Mouse (Mus musculus): ENCODE data around the gene Nubp2. TPM values are rescaled to one million over a fixed set of nuclear protein-coding genes. Genes with fewer than 3 reads are reported as not detected.

Nubp2 gene
- polyA plus RNA-seq, 1 experiment: 36.7 TPM

DNA sequence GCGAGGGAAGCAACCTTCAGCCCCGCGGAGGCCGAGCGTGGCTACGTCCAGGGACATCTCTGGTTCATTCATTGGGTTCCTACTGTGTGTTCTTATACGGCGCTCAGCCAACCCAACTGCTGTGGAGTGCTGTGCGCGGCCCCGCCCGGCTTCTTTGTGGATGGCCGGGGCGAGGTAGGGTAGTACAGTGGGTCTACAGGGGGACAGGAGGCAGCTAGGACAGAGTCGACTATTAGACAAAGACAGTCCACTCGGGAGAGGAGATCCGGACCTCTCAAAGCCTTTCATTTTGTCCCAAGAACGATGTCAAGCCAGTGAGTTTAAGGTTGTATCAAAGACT is 753 bp upstream of the Nubp2 start:
- 1% methylated on average over 18 of the region's 18 CpGs for WGBS
- Histone ChIP-seq H3K4me3 (replicated peaks; ENCODE audit: extremely low read depth, low read depth, low read length) (peak overlapping the region; percentile 63), H3K4me1 (ENCODE audit: control insufficient read depth, insufficient read depth, low read length) (peaks cover 9% of the 10 kb centered on the region; the same call in 1 of the 2 replicates)
- no peak for DNase-seq
- TF ChIP-seq CTCF (IDR thresholded peaks at IDR 0.05; ENCODE audit: insufficient read depth, low read length): no peak
- no peak for TF ChIP-seq POLR2A (IDR thresholded peaks at IDR 0.05; ENCODE audit: borderline replicate concordance, extremely low read depth, low read depth, low read length)

DNA sequence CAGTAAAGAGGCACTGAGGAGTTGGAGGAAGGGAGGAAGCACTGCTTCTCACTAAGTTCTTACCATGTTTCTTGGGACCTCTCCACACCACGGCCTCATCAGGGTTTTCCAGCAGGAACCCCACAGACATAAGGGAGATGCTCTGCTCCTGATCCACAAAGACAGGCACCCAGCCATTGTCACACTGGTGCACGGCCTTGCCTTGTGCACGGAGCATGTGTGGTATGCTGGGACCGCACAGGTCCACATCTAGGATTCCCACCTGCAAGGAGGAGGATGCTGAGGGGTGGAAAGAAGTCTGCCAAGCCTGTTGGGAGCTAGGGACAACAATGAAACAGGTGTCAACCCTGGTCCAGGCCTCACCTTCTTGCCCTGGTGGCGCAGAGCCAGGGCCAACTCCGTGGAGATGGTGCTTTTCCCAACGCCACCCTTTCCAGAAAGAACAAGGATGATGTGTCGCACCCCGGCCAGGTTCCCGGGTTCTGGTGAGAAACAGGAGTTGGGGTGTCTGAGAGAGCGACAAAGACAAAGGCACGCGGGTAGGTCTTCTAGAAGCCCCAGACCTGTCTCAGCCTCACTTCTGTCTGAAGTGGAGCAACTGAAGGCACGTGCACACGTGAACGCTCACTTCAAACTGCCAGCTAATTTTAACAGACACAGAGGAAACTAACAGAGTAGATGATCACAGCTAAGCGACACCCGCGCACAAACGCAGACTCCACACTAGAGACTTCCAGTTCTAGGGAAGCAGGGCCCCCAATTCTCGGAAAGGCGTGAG is 604 bp downstream of the Nubp2 start:
- Histone ChIP-seq H3K4me1 (ENCODE audit: control insufficient read depth, insufficient read depth, low read length) (peaks cover 9% of the 10 kb centered on the region; the same call in 1 of the 2 replicates), H3K4me3 (replicated peaks; ENCODE audit: extremely low read depth, low read depth, low read length) (peak overlapping the region; percentile 99)
- no peak for DNase-seq
- no peak for TF ChIP-seq POLR2A (IDR thresholded peaks at IDR 0.05; ENCODE audit: borderline replicate concordance, extremely low read depth, low read depth, low read length)
- TF ChIP-seq CTCF (IDR thresholded peaks at IDR 0.05; ENCODE audit: insufficient read depth, low read length): no peak
- WGBS: 20% methylated on average over 22 of the region's 22 CpGs

DNA sequence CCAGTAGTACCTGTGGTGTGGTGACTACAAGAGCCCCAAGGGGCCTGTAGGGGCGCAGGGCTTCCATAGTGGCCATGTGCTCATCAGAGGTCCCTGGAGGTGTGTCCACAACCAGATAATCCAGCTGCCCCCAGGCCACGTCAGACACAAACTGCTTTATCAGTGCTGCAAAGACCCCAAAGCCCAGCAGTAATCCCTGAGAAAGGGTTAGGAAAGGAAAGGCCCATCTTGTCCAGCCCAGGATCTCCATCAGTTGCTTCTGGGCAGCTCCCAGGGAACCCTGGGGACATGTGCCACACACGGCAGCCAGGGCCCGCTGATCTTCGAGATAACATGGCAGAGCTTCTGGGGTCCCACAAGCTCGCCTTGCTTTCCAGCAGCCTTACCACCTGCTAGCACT is 1.8 kb downstream of the Nubp2 start:
- no peak overlapping the region for H3K4me3 ChIP-seq (replicated peaks; ENCODE audit: extremely low read depth, low read depth, low read length)
- no peak for TF ChIP-seq POLR2A (IDR thresholded peaks at IDR 0.05; ENCODE audit: borderline replicate concordance, extremely low read depth, low read depth, low read length)
- WGBS: 80% methylated on average over 6 of the region's 6 CpGs
- peaks cover 9% of the 10 kb centered on the region; the same call in 1 of the 2 replicates for H3K4me1 ChIP-seq (ENCODE audit: control insufficient read depth, insufficient read depth, low read length)
- DNase-seq: no peak

DNA sequence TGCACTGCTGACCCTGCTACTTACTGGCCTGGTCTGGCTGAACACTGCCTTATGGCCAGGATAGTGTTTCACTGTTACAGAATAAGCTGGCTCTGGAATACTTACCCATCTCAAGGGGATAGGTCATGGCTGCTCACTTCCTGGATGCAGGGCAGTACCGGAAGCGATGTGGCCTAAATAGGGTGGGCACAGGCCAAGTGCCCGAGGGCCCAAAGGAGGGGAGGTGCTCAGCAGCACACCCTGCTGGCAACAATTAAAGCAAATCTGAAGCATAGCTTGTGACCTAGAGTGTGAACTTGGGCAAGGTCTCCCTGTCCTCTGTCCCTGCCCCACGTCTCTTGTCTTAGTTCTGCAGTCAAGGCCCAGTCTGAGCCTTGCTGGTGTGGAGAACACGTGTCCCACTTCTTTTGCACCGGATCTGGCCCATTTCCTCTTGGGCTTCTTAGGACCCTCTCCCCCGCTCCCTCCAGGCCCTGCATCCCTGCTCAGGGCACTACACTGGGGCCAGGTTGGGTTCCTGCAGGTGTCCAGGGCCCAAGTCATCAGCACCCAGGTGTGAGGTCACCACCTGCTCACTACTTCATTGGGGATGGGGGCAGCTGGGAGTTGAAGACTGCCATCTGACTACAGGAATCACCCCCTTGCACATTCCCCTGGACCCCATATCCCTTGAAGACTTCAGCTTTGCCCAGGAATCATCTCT is 4.3 kb downstream of the Nubp2 start:
- TF ChIP-seq POLR2A (IDR thresholded peaks at IDR 0.05; ENCODE audit: borderline replicate concordance, extremely low read depth, low read depth, low read length) (no peak), CTCF (IDR thresholded peaks at IDR 0.05; ENCODE audit: insufficient read depth, low read length) (peak; percentile 61)
- no peak overlapping the region for H3K4me3 ChIP-seq (replicated peaks; ENCODE audit: extremely low read depth, low read depth, low read length)
- DNase-seq: no peak
- H3K4me1 ChIP-seq (ENCODE audit: control insufficient read depth, insufficient read depth, low read length): peaks cover 6% of the 10 kb centered on the region; the same call in 1 of the 2 replicates
- WGBS: 45% methylated on average over 7 of the region's 7 CpGs

DNA sequence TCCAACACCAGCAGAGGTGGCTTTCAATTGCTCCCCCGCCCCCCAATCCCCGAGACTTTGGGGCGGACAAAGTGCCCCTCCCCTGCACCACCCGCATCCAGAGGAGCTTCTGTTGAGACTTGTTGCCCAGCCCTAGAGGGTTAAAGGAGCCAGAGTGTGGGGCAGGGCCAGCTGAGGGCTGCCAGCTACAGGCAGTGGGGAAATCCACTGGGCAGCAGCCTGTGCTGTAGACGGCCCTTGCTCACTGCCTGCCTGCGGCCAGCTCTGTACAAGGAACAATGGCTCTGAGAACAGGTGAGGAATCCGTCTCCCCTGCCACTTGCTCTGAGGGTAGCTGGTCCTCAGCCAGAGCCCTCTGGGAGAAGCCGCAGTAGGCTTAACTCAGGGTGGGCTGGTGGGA is 7.6 kb downstream of the Nubp2 start:
- H3K4me3 ChIP-seq (replicated peaks; ENCODE audit: extremely low read depth, low read depth, low read length): no peak overlapping the region
- H3K4me1 ChIP-seq (ENCODE audit: control insufficient read depth, insufficient read depth, low read length): 0 out of 2 replicates have a peak, but pooled peaks cover 2% of the 10 kb centered on the region
- no peak for DNase-seq
- 69% methylated on average over 8 of the region's 8 CpGs for WGBS
- TF ChIP-seq CTCF (IDR thresholded peaks at IDR 0.05; ENCODE audit: insufficient read depth, low read length) (no peak), POLR2A (IDR thresholded peaks at IDR 0.05; ENCODE audit: borderline replicate concordance, extremely low read depth, low read depth, low read length) (no peak)

DNA sequence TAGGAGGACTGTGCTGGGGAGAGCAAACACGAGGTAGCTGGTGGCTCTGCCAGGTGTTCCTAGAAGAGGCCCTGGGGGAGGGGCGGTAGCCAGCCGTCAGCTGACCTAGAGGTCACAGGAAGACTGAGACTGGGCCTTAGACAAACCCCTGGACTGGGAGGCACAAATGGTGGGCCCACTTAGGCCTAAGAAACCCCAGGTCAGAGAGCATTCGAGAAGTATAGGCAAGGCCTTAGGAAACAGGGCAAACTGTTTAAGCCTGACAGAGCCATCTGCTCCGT is 8.1 kb downstream of the Nubp2 start:
- DNase-seq: peak; percentile 42
- TF ChIP-seq POLR2A (IDR thresholded peaks at IDR 0.05; ENCODE audit: borderline replicate concordance, extremely low read depth, low read depth, low read length) (no peak), CTCF (IDR thresholded peaks at IDR 0.05; ENCODE audit: insufficient read depth, low read length) (no peak)
- 0 out of 2 replicates have a peak, but pooled peaks cover 2% of the 10 kb centered on the region for H3K4me1 ChIP-seq (ENCODE audit: control insufficient read depth, insufficient read depth, low read length)
- WGBS: 32% methylated on average over 5 of the region's 5 CpGs
- H3K4me3 ChIP-seq (replicated peaks; ENCODE audit: extremely low read depth, low read depth, low read length): no peak overlapping the region

DNA sequence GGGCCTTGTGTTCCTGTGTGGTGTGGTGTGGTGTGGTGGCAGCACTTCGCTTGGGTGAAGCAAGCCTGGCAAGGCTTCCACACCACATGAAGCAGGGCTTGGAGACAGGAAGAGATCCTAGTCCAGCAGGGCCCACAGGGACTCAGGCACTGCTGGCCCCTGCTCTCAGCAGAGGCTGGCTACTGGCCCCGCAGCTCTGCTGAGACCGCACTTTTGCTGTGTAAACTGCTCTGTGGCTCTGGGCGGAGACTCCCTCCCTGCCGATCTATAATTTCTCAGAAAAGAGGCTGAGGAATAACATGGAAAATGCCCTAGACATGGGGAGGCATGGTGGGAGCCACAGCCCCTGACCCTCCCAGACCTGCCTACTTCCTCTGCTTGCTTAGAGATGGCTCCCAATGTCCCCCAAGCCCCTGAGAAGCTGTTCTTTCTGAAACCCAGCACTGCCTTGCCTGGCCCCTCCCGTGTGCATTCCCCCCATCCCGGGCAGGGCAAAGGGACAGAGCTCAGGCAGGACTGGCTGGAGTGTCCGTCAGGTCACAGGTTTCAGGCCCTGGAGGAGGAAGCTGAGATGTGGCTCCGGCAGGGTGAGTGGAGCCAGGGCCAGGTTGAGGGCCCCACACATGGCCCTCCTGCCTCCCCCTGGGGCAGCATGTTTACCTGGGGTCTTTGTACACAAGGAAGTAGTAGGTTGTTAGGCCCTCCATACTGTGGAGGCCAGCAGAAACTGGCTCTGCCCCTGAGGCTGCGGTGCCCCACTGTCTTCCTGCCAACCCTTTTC is 8.6 kb downstream of the Nubp2 start:
- 0 out of 2 replicates have a peak, but pooled peaks cover 2% of the 10 kb centered on the region for H3K4me1 ChIP-seq (ENCODE audit: control insufficient read depth, insufficient read depth, low read length)
- DNase-seq: no peak
- H3K4me3 ChIP-seq (replicated peaks; ENCODE audit: extremely low read depth, low read depth, low read length): no peak overlapping the region
- 44% methylated on average over 10 of the region's 10 CpGs for WGBS
- TF ChIP-seq CTCF (IDR thresholded peaks at IDR 0.05; ENCODE audit: insufficient read depth, low read length) (no peak), POLR2A (IDR thresholded peaks at IDR 0.05; ENCODE audit: borderline replicate concordance, extremely low read depth, low read depth, low read length) (no peak)

DNA sequence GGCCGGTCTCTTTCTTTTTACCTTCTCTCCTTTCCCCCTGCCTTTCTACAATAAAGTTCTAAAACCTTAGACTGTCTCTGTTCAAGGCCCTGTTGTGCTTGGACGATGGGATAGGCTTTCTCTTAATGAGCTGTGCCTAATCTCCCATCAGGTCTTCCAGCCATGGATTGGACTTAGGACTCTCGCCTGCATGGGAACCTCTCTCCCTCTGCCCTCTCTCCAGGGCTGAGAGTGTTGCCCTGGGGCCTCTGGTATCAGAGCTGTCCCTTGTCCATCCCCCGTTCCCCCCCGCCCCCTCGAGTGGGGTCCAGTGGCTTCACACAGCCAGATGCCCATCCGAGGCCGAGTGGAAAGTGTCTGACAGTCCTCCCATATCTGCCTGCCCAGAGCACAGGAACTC is 11.2 kb downstream of the Nubp2 start:
- 0 out of 2 replicates have a peak, but pooled peaks cover 2% of the 10 kb centered on the region for H3K4me1 ChIP-seq (ENCODE audit: control insufficient read depth, insufficient read depth, low read length)
- no peak for DNase-seq
- no peak overlapping the region for H3K4me3 ChIP-seq (replicated peaks; ENCODE audit: extremely low read depth, low read depth, low read length)
- WGBS: 74% methylated on average over 8 of the region's 8 CpGs
- no peak for TF ChIP-seq CTCF (IDR thresholded peaks at IDR 0.05; ENCODE audit: insufficient read depth, low read length)
- TF ChIP-seq POLR2A (IDR thresholded peaks at IDR 0.05; ENCODE audit: borderline replicate concordance, extremely low read depth, low read depth, low read length): no peak

DNA sequence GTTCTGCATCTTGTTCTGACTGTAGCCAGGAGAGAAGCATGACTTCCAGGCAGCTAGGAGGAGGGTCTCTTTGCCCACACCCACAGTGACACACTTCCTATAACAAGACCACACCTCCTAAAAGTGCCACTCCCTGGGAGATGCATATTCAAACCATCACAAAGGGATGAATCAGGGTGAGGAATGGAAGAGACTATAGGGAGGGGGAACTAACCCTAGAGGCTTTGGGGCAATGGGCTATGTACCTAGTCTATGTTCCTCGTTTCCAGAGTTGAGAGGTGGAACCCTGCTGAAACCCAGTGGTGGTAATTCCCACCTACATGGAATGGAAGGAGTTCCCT is 11.8 kb downstream of the Nubp2 start:
- no peak for TF ChIP-seq POLR2A (IDR thresholded peaks at IDR 0.05; ENCODE audit: borderline replicate concordance, extremely low read depth, low read depth, low read length)
- DNase-seq: no peak
- Histone ChIP-seq H3K4me3 (replicated peaks; ENCODE audit: extremely low read depth, low read depth, low read length) (no peak overlapping the region), H3K4me1 (ENCODE audit: control insufficient read depth, insufficient read depth, low read length) (0 out of 2 replicates have a peak, but pooled peaks cover 2% of the 10 kb centered on the region)
- 45% methylated on average over 1 of the region's 1 CpGs for WGBS

Measured in lung, adult 2 months (tissue).